Mouse (Mus musculus): ENCODE data around the gene Zp3r. TPM values are rescaled to one million over a fixed set of nuclear protein-coding genes. Genes with fewer than 3 reads are reported as not detected.
"Not testable (repeated sequence)": the region's sequence is repeated elsewhere in the genome, so short reads cannot be mapped to it uniquely, and the experiment has no call there.

The Zp3r gene
- not detected in 2 replicates for polyA plus RNA-seq (2012; rRNA removed)

GRCm38 (mm10) chr1:130629521-130629920, at the start of gene Zp3r:
Zp3r (minus strand) TSS chr1:130629621.
- TF ChIP-seq CTCF (IDR thresholded peaks at IDR 0.05; ENCODE audit: extremely low read depth, insufficient read length, insufficient replicate concordance, low read depth, low read length) (no peak), POLR2A (IDR thresholded peaks at IDR 0.05; ENCODE audit: low read depth, low read length) (no peak)
- H3K4me1 ChIP-seq (ENCODE audit: control insufficient read depth, insufficient read depth, insufficient read length, low read length) = no peaks in the 10 kb centered on the region
- H3K27ac ChIP-seq (ENCODE audit: insufficient read depth, low read depth, low read length) = no peak within 1 kb of the TSS
- 91% methylated on average over 2 of the region's 2 CpGs for WGBS
- peaks cover 16% of the 10 kb centered on the region; the same call in 1 of the 2 replicates for H3K27me3 ChIP-seq (ENCODE audit: control insufficient read depth, insufficient read depth, low read length)
- no peaks in the 10 kb centered on the region for H3K36me3 ChIP-seq (ENCODE audit: control insufficient read depth, insufficient read depth, low read length)
- no peak within 1 kb of the TSS for H3K4me3 ChIP-seq (ENCODE audit: low read depth, low read length)

GRCm38 (mm10) chr1:130678551-130678950, 49.1 kb upstream of the Zp3r start:
- TF ChIP-seq CTCF (IDR thresholded peaks at IDR 0.05; ENCODE audit: extremely low read depth, insufficient read length, insufficient replicate concordance, low read depth, low read length) = no peak
- no peak for TF ChIP-seq POLR2A (IDR thresholded peaks at IDR 0.05; ENCODE audit: low read depth, low read length)
- peaks cover 21% of the 10 kb centered on the region; the same call in 1 of the 2 replicates for H3K4me1 ChIP-seq (ENCODE audit: control insufficient read depth, insufficient read depth, insufficient read length, low read length)
- H3K4me3 ChIP-seq (ENCODE audit: low read depth, low read length) = no peak overlapping the region
- H3K27me3 ChIP-seq (ENCODE audit: control insufficient read depth, insufficient read depth, low read length) = no peaks in the 10 kb centered on the region
- no peaks in the 10 kb centered on the region for H3K36me3 ChIP-seq (ENCODE audit: control insufficient read depth, insufficient read depth, low read length)
- 63% methylated on average over 2 of the region's 2 CpGs for WGBS
- H3K27ac ChIP-seq (ENCODE audit: insufficient read depth, low read depth, low read length) = no peak overlapping the region

GRCm38 (mm10) chr1:130663576-130663975, 34.2 kb upstream of the Zp3r start:
- not testable (repeated sequence) for H3K4me1 ChIP-seq (ENCODE audit: control insufficient read depth, insufficient read depth, insufficient read length, low read length); H3K27me3 ChIP-seq (ENCODE audit: control insufficient read depth, insufficient read depth, low read length); H3K4me3 ChIP-seq (ENCODE audit: low read depth, low read length); H3K27ac ChIP-seq (ENCODE audit: insufficient read depth, low read depth, low read length); H3K36me3 ChIP-seq (ENCODE audit: control insufficient read depth, insufficient read depth, low read length)
- WGBS = 83% methylated on average over 5 of the region's 5 CpGs

GRCm38 (mm10) chr1:130661454-130661853, 32.0 kb upstream of the Zp3r start, which contains the start of gene C4bp:
C4bp (minus strand) TSS chr1:130661632.
- H3K36me3 ChIP-seq (ENCODE audit: control insufficient read depth, insufficient read depth, low read length) = no peaks in the 10 kb centered on the region

GRCm38 (mm10) chr1:130659641-130660040, 30.2 kb upstream of the Zp3r start:
- not testable (repeated sequence) for H3K27me3 ChIP-seq (ENCODE audit: control insufficient read depth, insufficient read depth, low read length); H3K27ac ChIP-seq (ENCODE audit: insufficient read depth, low read depth, low read length); H3K4me3 ChIP-seq (ENCODE audit: low read depth, low read length); H3K4me1 ChIP-seq (ENCODE audit: control insufficient read depth, insufficient read depth, insufficient read length, low read length); H3K36me3 ChIP-seq (ENCODE audit: control insufficient read depth, insufficient read depth, low read length)
- WGBS = 20% methylated on average over 5 of the region's 5 CpGs

More at GRCm38 (mm10) chr1:130661454-130661853, 32.0 kb upstream of the Zp3r start, which contains the start of gene C4bp:
- WGBS = 31% methylated on average over 3 of the region's 3 CpGs
- Histone ChIP-seq H3K4me3 (ENCODE audit: low read depth, low read length) (no peak within 1 kb of the TSS), H3K27me3 (ENCODE audit: control insufficient read depth, insufficient read depth, low read length) (no peaks in the 10 kb centered on the region), H3K27ac (ENCODE audit: insufficient read depth, low read depth, low read length) (no peak within 1 kb of the TSS), H3K4me1 (ENCODE audit: control insufficient read depth, insufficient read depth, insufficient read length, low read length) (peaks cover 7% of the 10 kb centered on the region)
- no peak for TF ChIP-seq POLR2A (IDR thresholded peaks at IDR 0.05; ENCODE audit: low read depth, low read length)

GRCm38 (mm10) chr1:130644103-130644502, 14.7 kb upstream of the Zp3r start:
- Histone ChIP-seq H3K36me3 (ENCODE audit: control insufficient read depth, insufficient read depth, low read length) (no peaks in the 10 kb centered on the region), H3K4me3 (ENCODE audit: low read depth, low read length) (no peak overlapping the region), H3K27me3 (ENCODE audit: control insufficient read depth, insufficient read depth, low read length) (no peaks in the 10 kb centered on the region), H3K27ac (ENCODE audit: insufficient read depth, low read depth, low read length) (no peak overlapping the region), H3K4me1 (ENCODE audit: control insufficient read depth, insufficient read depth, insufficient read length, low read length) (no peaks in the 10 kb centered on the region)
- TF ChIP-seq POLR2A (IDR thresholded peaks at IDR 0.05; ENCODE audit: low read depth, low read length) (no peak), CTCF (IDR thresholded peaks at IDR 0.05; ENCODE audit: extremely low read depth, insufficient read length, insufficient replicate concordance, low read depth, low read length) (no peak)
- WGBS = 70% methylated on average over 4 of the region's 4 CpGs

- Histone ChIP-seq H3K4me3 (ENCODE audit: low read depth, low read length) (no peak overlapping the region), H3K27me3 (ENCODE audit: control insufficient read depth, insufficient read depth, low read length) (no peaks in the 10 kb centered on the region; the same call in 1 of the 2 replicates), H3K4me1 (ENCODE audit: control insufficient read depth, insufficient read depth, insufficient read length, low read length) (no peaks in the 10 kb centered on the region), H3K36me3 (ENCODE audit: control insufficient read depth, insufficient read depth, low read length) (no peaks in the 10 kb centered on the region), H3K27ac (ENCODE audit: insufficient read depth, low read depth, low read length) (no peak overlapping the region)
- TF ChIP-seq POLR2A (IDR thresholded peaks at IDR 0.05; ENCODE audit: low read depth, low read length) (no peak), CTCF (IDR thresholded peaks at IDR 0.05; ENCODE audit: extremely low read depth, insufficient read length, insufficient replicate concordance, low read depth, low read length) (no peak)
Measured at GRCm38 (mm10) chr1:130640967-130641366, 11.5 kb upstream of the Zp3r start.

- Histone ChIP-seq H3K27me3 (ENCODE audit: control insufficient read depth, insufficient read depth, low read length) (peaks cover 15% of the 10 kb centered on the region; the same call in 1 of the 2 replicates), H3K4me3 (ENCODE audit: low read depth, low read length) (no peak overlapping the region), H3K36me3 (ENCODE audit: control insufficient read depth, insufficient read depth, low read length) (no peaks in the 10 kb centered on the region), H3K27ac (ENCODE audit: insufficient read depth, low read depth, low read length) (no peak overlapping the region), H3K4me1 (ENCODE audit: control insufficient read depth, insufficient read depth, insufficient read length, low read length) (no peaks in the 10 kb centered on the region)
- 25% methylated on average over 16 of the region's 16 CpGs for WGBS
- no peak for TF ChIP-seq POLR2A (IDR thresholded peaks at IDR 0.05; ENCODE audit: low read depth, low read length)
- TF ChIP-seq CTCF (IDR thresholded peaks at IDR 0.05; ENCODE audit: extremely low read depth, insufficient read length, insufficient replicate concordance, low read depth, low read length) = peak; percentile 95
Measured at GRCm38 (mm10) chr1:130633761-130634410, 4.5 kb upstream of the Zp3r start.

Data from small intestine, adult 2 months (tissue).